Mouse (Mus musculus) kidney, embryonic 16.5 days (tissue): ENCODE measurements around the gene Acap2. TPM values are rescaled to one million over a fixed set of nuclear protein-coding genes. Genes with fewer than 3 reads are reported as not detected.

Source experiments
- ATAC-seq: fragments of 200-750 bp; cut with Nextera tagmentation; 2 replicates; pipeline ENCODE4 v1.8.0; 2017; ENCODE audit warnings: moderate TSS enrichment; ENCODE audit not compliant: low FRiP score, low TSS enrichment
- H3K27ac ChIP-seq: fragments of 300-500 bp; sonication (generic); 2 replicates; pipeline ENCODE4 v1.5.1; 2014; ENCODE audit warnings: low read length
- H3K27me3 ChIP-seq: fragments of 300-500 bp; sonication (generic); 2 replicates; pipeline ENCODE4 v1.6.1; 2014; ENCODE audit warnings: low read length, control low read depth, mixed read lengths; ENCODE audit not compliant: insufficient read depth
- H3K36me3 ChIP-seq: fragments of 300-500 bp; sonication (generic); 2 replicates; pipeline ENCODE4 v1.6.1; 2014; ENCODE audit warnings: low read length, control low read depth, mixed read lengths; ENCODE audit not compliant: insufficient read depth
- H3K4me1 ChIP-seq: fragments of 300-500 bp; sonication (generic); 2 replicates; pipeline ENCODE4 v1.6.1; 2014; ENCODE audit warnings: low read length, control low read depth, mixed read lengths; ENCODE audit not compliant: insufficient read depth
- H3K4me2 ChIP-seq: fragments of 300-500 bp; sonication (generic); replicated peaks from 2 replicates; pipeline ENCODE4 v1.6.1; 2014; ENCODE audit warnings: low read depth, low read length
- H3K4me3 ChIP-seq: fragments of 300-500 bp; sonication (generic); 2 replicates; pipeline ENCODE4 v1.5.1; 2014; ENCODE audit warnings: mild to moderate bottlenecking, low read length
- H3K9ac ChIP-seq: fragments of 300-500 bp; sonication (generic); replicated peaks from 2 replicates; pipeline ENCODE4 v1.6.1; 2014; ENCODE audit warnings: low read length
- H3K9me3 ChIP-seq: fragments of 300-500 bp; sonication (generic); 2 replicates; pipeline ENCODE4 v1.6.1; 2016; ENCODE audit warnings: low read length, control low read depth
- WGBS: fragments of 180-500 bp; shearing (Covaris S2); extraction: QIAGEN DNeasy Blood & Tissue Kit; methylation state at CpG from one replicate; pipeline ENCODE4 v1.1.7; 2014; 5-methylcytosine and 5-hydroxymethylcytosine counted together
- polyA plus RNA-seq: library from polyadenylated mRNA; unstranded; fragments of >200 nt; fragmentation: Nextera tagmentation; extraction: Ambion mirVana; gene quantifications from 2 replicates; pipeline ENCODE4 v1.2.1, GENCODE M21; 2015

Acap2 gene
- polyA plus RNA-seq, 1 experiment from 2014 or later: 18.2 TPM

DNA sequence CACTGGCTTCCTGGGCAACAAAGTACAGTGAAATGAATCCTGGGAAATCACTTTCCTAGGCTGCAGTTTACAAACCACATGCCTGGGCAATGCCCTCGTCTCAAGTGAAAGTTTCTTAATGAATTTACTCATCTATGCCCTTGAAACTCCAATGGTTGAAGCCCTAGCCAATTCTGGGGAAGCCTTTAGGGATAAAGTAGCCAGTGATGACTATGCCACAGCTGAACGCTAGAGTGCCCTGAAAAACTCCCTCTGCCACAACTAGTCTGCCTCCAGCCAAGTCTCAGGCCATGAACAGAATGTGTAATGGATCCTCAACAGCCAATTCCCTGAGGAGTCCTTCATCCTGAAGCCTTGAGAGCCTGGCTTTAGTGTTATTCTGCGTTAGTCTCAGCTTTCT is 8.5 kb downstream of the Acap2 start:
- Histone ChIP-seq H3K4me3 (no peak overlapping the region), H3K27me3 (no peaks in the 10 kb centered on the region), H3K4me2 (no peak overlapping the region), H3K4me1 (peaks cover 4% of the 10 kb centered on the region; the same call in 1 of the 2 replicates), H3K36me3 (no peaks in the 10 kb centered on the region), H3K9ac (no peak overlapping the region), H3K9me3 (no peaks in the 10 kb centered on the region), H3K27ac (no peak overlapping the region)
- WGBS: 37% methylated on average over 3 of the region's 3 CpGs
- no peak for ATAC-seq

DNA sequence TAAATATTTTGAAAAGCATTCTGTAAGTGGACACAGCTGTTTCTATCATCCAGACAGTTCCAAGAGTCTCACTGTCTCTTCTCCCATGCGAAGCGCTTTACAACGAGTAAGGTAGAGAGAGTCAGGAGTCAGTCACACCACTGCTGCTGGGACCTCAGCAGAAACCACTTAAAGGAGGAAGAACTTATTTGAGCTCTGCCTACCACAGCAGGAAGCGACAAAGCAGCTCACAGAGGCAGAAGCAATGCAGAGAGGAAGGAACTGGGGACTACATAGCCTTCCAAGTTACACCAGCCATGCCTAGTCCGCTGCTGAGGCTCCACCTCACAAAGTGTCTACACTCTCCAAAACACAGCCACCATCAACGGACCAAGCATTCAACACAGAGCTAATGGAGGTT is 9.2 kb downstream of the Acap2 start:
- H3K9me3 ChIP-seq: no peaks in the 10 kb centered on the region
- H3K4me1 ChIP-seq: 0 out of 2 replicates have a peak, but pooled peaks cover 3% of the 10 kb centered on the region
- ATAC-seq: no peak
- no peaks in the 10 kb centered on the region for H3K36me3 ChIP-seq
- WGBS: 61% methylated on average over 6 of the region's 6 CpGs
- no peak overlapping the region for H3K4me3 ChIP-seq
- H3K9ac ChIP-seq: no peak overlapping the region
- H3K4me2 ChIP-seq: no peak overlapping the region
- no peaks in the 10 kb centered on the region for H3K27me3 ChIP-seq
- no peak overlapping the region for H3K27ac ChIP-seq

- no peak overlapping the region for H3K9ac ChIP-seq
- 82% methylated on average over 8 of the region's 8 CpGs for WGBS
- ATAC-seq: no peak
- H3K27ac ChIP-seq: no peak overlapping the region
- no peak overlapping the region for H3K4me3 ChIP-seq
- H3K4me2 ChIP-seq: no peak overlapping the region
- H3K36me3 ChIP-seq: no peaks in the 10 kb centered on the region
- H3K27me3 ChIP-seq: no peaks in the 10 kb centered on the region
- peaks cover 3% of the 10 kb centered on the region; the same call in 1 of the 2 replicates for H3K4me1 ChIP-seq
- no peaks in the 10 kb centered on the region for H3K9me3 ChIP-seq
Measured at GRCm38 (mm10) chr16:31190426-31190825, 10.6 kb downstream of the Acap2 start.

DNA sequence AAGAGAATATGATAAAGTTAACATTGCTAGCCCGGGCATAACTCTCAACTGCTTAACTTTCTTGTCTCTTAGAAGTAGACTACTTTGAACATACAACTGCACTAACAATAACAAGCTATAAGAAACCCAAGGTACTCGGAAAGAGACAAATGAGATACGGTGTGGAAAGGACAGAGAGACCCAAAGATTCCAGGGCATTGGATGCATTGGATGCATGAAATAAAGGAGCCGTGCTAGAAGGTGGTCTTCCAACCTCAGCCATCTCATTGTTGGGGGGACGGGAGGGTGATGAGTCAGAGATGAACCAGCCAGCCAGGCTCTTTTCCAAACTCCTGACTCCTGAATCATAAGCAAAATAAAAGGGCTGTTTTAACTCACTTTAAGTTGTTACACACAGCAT is 11.8 kb downstream of the Acap2 start:
- no peak for ATAC-seq
- Histone ChIP-seq H3K27ac (no peak overlapping the region), H3K36me3 (no peaks in the 10 kb centered on the region), H3K9ac (no peak overlapping the region), H3K4me3 (no peak overlapping the region), H3K9me3 (no peaks in the 10 kb centered on the region), H3K4me1 (peaks cover 3% of the 10 kb centered on the region; the same call in 1 of the 2 replicates), H3K27me3 (no peaks in the 10 kb centered on the region), H3K4me2 (no peak overlapping the region)
- WGBS: 90% methylated on average over 5 of the region's 5 CpGs

DNA sequence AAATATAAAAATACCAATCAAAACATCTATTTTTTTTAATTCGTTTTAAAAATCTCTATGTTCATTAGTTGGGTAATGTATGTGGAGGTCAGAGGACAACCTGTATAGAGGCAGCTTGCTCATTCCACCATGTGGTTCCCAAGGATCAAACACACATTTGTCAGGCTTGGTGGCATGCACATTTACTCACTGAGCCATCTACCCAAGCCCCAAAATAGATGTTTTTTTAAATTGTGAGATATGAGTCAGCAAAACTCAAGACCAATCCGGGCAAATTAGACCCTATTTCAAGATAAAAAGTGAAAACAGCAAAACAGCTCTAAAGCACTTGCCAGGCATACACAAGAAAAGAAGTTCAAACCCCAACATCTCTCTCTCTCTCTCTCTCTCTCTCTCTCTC is 12.2 kb downstream of the Acap2 start:
- H3K4me2 ChIP-seq: no peak overlapping the region
- H3K27ac ChIP-seq: no peak overlapping the region
- ATAC-seq: no peak

GRCm38 (mm10) chr16:31188270-31188669 is 12.8 kb downstream of the Acap2 start:
- 76% methylated on average over 6 of the region's 6 CpGs for WGBS
- Histone ChIP-seq H3K27ac (no peak overlapping the region), H3K4me3 (no peak overlapping the region), H3K36me3 (no peaks in the 10 kb centered on the region), H3K4me1 (peaks cover 5% of the 10 kb centered on the region; the same call in 1 of the 2 replicates), H3K27me3 (no peaks in the 10 kb centered on the region), H3K9me3 (no peaks in the 10 kb centered on the region), H3K4me2 (no peak overlapping the region), H3K9ac (no peak overlapping the region)
- no peak for ATAC-seq

More for the DNA sequence above, 12.2 kb downstream of the Acap2 start:
- Histone ChIP-seq H3K4me1 (peaks cover 3% of the 10 kb centered on the region; the same call in 1 of the 2 replicates), H3K4me3 (no peak overlapping the region), H3K9me3 (no peaks in the 10 kb centered on the region), H3K36me3 (no peaks in the 10 kb centered on the region), H3K9ac (no peak overlapping the region), H3K27me3 (no peaks in the 10 kb centered on the region)
- WGBS: 73% methylated on average over 2 of the region's 2 CpGs

GRCm38 (mm10) chr16:31187192-31187591 is 13.9 kb downstream of the Acap2 start:
- 76% methylated on average over 1 of the region's 1 CpGs for WGBS
- Histone ChIP-seq H3K9me3 (no peaks in the 10 kb centered on the region), H3K36me3 (no peaks in the 10 kb centered on the region), H3K4me1 (peaks cover 12% of the 10 kb centered on the region), H3K4me3 (no peak overlapping the region), H3K9ac (no peak overlapping the region), H3K27me3 (no peaks in the 10 kb centered on the region), H3K27ac (no peak overlapping the region), H3K4me2 (no peak overlapping the region)
- ATAC-seq: no peak

DNA sequence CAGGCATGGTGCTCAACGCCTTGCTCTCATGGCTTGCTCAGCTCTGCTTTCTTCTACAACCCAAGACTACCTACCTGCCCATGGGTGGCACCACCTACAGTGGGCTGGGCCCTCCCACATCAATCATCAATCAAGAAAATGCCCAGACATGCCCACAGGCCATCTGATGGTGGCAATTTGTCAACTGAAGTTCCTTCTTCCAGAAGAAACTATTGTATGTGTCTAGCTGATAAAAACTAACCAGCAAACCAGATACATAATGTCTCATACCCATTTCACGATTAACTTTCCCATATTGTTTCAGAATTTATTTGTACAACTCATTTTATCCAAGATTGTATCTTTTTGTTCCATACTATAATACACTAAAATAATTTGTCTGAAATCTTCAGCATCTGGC is 15.3 kb downstream of the Acap2 start:
- Histone ChIP-seq H3K4me3 (no peak overlapping the region), H3K9me3 (no peaks in the 10 kb centered on the region), H3K36me3 (no peaks in the 10 kb centered on the region), H3K27me3 (no peaks in the 10 kb centered on the region), H3K4me2 (no peak overlapping the region), H3K4me1 (peaks cover 9% of the 10 kb centered on the region), H3K9ac (no peak overlapping the region), H3K27ac (no peak overlapping the region)
- 87% methylated on average over 2 of the region's 2 CpGs for WGBS
- no peak for ATAC-seq

GRCm38 (mm10) chr16:31184727-31185126 is 16.3 kb downstream of the Acap2 start:
- H3K4me1 ChIP-seq: peaks cover 11% of the 10 kb centered on the region

DNA sequence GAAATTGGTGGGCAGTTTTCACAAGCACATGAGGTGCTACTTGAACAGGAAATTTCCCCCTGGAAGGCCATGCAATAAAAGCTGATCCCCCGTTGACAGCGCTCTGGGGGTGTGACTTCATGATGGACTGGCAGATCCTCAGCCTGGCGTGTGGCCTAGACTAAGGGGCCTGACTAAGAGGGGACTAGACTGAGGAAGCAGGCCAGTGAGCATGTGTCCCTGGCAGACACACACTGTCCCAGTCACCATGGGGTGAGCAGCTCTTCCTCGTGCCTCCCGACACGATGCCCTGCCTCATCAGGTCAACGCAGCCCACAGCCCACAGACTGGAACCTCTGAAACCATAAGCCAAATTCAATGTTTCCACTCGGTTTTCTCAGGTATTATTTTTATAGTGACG is 18.5 kb downstream of the Acap2 start:
- 55% methylated on average over 9 of the region's 9 CpGs for WGBS
- Histone ChIP-seq H3K9me3 (no peaks in the 10 kb centered on the region), H3K4me2 (no peak overlapping the region), H3K27me3 (no peaks in the 10 kb centered on the region), H3K36me3 (no peaks in the 10 kb centered on the region), H3K9ac (no peak overlapping the region), H3K27ac (no peak overlapping the region), H3K4me1 (peaks cover 16% of the 10 kb centered on the region), H3K4me3 (no peak overlapping the region)
- ATAC-seq: no peak

More at GRCm38 (mm10) chr16:31184727-31185126, 16.3 kb downstream of the Acap2 start:
- Histone ChIP-seq H3K9ac (no peak overlapping the region), H3K36me3 (no peaks in the 10 kb centered on the region), H3K4me2 (no peak overlapping the region), H3K27ac (no peak overlapping the region), H3K9me3 (no peaks in the 10 kb centered on the region), H3K4me3 (no peak overlapping the region), H3K27me3 (no peaks in the 10 kb centered on the region)
- ATAC-seq: no peak
- 92% methylated on average over 4 of the region's 4 CpGs for WGBS
